Mouse (Mus musculus) embryonic facial prominence, embryonic 15.5 days (tissue): ENCODE measurements around the gene Gm47841. TPM values are rescaled to one million over a fixed set of nuclear protein-coding genes. Genes with fewer than 3 reads are reported as not detected.

Experiments
- ATAC-seq: fragments of 200-750 bp; cut with Nextera tagmentation; 2 replicates; pipeline ENCODE4 v1.8.0; 2017; ENCODE audit warnings: low read depth, moderate TSS enrichment; ENCODE audit not compliant: insufficient number of reproducible peaks, low FRiP score, low TSS enrichment
- H3K27ac ChIP-seq: fragments of 300-500 bp; sonication (generic); replicated peaks from 2 replicates; pipeline ENCODE4 v1.5.1; 2015; ENCODE audit warnings: mild to moderate bottlenecking, inconsistent platforms
- H3K27me3 ChIP-seq: fragments of 300-500 bp; sonication (generic); 2 replicates; pipeline ENCODE4 v1.6.1; 2015; ENCODE audit warnings: inconsistent platforms
- H3K36me3 ChIP-seq: fragments of 300-500 bp; sonication (generic); 2 replicates; pipeline ENCODE4 v1.6.1; 2015; ENCODE audit warnings: mild to moderate bottlenecking, inconsistent platforms
- H3K4me1 ChIP-seq: fragments of 300-500 bp; sonication (generic); 2 replicates; pipeline ENCODE4 v1.6.1; 2015; ENCODE audit warnings: inconsistent platforms
- H3K4me2 ChIP-seq: fragments of 300-500 bp; sonication (generic); replicated peaks from 2 replicates; pipeline ENCODE4 v1.6.1; 2015; ENCODE audit warnings: mild to moderate bottlenecking, inconsistent platforms
- H3K4me3 ChIP-seq: fragments of 300-500 bp; sonication (generic); replicated peaks from 2 replicates; pipeline ENCODE4 v1.5.1; 2015; ENCODE audit warnings: mild to moderate bottlenecking, inconsistent platforms
- H3K9ac ChIP-seq: fragments of 300-500 bp; sonication (generic); 2 replicates; pipeline ENCODE4 v1.6.1; 2015; ENCODE audit warnings: inconsistent platforms
- H3K9me3 ChIP-seq: fragments of 300-500 bp; sonication (generic); replicated peaks from 2 replicates; pipeline ENCODE4 v1.6.1; 2016; ENCODE audit warnings: inconsistent platforms
- WGBS: fragments of 180-500 bp; shearing (Covaris S2); methylation state at CpG from one replicate; pipeline ENCODE4 v1.1.7; 2015; 5-methylcytosine and 5-hydroxymethylcytosine counted together
- polyA plus RNA-seq: library from polyadenylated mRNA; unstranded; fragments of >200 nt; fragmentation: Nextera tagmentation; extraction: Ambion mirVana; gene quantifications from 2 replicates; pipeline ENCODE4 v1.2.1, GENCODE M21; 2015

The Gm47841 gene
- not detected in 2 replicates for polyA plus RNA-seq

DNA sequence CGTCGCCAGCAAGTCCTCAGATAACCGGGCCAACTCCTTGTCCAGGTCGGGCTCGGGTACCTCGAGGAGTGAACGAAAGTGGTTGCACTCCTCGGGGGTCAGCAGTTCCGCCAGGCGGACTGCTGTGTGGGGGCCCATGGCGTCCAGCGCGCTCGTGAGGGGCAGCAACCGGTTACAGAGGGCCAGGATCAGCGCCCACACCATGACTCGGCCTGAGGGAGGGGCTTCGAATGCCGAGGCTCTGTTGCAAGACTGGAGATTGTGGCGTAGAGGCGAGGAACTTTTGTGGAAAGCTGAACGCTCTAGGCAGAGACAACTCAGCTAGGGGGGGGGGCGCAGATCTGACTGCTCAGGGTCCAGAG, at the start of gene Gm47841:
Gene Gm47841 (minus strand): TSS at position 204 of the 362 bp plus-strand sequence.
- Histone ChIP-seq H3K9ac (peak within 1 kb of the TSS; percentile 24), H3K4me3 (peak within 1 kb of the TSS; percentile 52), H3K27me3 (peaks cover 72% of the 10 kb centered on the region), H3K27ac (no peak within 1 kb of the TSS), H3K9me3 (no peaks in the 10 kb centered on the region), H3K36me3 (0 out of 2 replicates have a peak, but pooled peaks cover 4% of the 10 kb centered on the region), H3K4me1 (peaks cover 17% of the 10 kb centered on the region), H3K4me2 (peak within 1 kb of the TSS; percentile 100)
- ATAC-seq, result no peak
- 3% methylated on average over 22 of the region's 23 CpGs for WGBS

DNA sequence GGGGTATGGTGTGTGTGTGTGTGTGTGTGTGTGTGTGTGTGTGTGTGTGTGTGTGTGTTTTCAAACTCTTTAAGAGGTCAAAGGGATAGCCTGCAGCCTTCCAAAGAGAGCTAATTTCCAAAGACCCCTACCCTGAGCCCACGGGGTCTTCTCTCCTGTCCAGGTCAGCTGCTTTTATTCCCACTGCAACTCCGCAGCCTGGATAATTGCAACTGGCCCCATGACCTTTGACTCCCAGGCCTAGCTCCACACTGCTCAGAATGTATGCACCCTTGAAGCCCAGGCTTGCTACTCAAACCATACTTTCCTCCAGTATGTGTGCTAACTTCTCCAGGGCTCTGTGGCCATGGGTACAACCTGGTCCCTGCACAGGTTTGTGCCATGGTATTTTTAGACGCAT, 48.2 kb upstream of the Gm47841 start:
- Histone ChIP-seq H3K9ac (no peak overlapping the region), H3K4me3 (no peak overlapping the region), H3K27me3 (no peaks in the 10 kb centered on the region), H3K36me3 (no peaks in the 10 kb centered on the region), H3K4me1 (peaks cover 26% of the 10 kb centered on the region), H3K4me2 (no peak overlapping the region), H3K27ac (no peak overlapping the region), H3K9me3 (no peaks in the 10 kb centered on the region)
- 44% methylated on average over 3 of the region's 3 CpGs for WGBS
- ATAC-seq, result no peak

DNA sequence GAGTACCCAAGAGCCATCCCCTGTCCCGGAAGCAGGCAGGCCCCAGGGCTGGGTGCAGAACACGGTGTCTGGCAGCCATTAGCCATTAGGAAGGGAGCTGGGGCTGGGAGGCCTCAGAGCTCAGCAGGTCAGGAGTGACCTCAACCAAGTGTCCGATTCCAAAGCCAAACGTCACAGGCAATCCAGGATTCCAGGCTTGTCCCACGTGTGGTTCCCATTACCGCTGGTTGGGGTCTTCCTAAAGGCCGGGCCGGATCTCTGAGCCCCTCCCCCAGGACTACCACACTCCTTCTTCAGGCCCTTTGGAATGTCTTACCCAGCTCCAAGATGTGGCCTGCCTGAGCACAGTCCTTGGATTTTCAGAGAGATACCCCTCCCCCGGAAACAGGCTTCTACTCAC, 47.8 kb upstream of the Gm47841 start:
- Histone ChIP-seq H3K4me2 (no peak overlapping the region), H3K27ac (no peak overlapping the region), H3K9ac (no peak overlapping the region), H3K36me3 (no peaks in the 10 kb centered on the region), H3K27me3 (no peaks in the 10 kb centered on the region), H3K9me3 (no peaks in the 10 kb centered on the region), H3K4me3 (no peak overlapping the region), H3K4me1 (peaks cover 26% of the 10 kb centered on the region)
- no peak for ATAC-seq
- WGBS, result 34% methylated on average over 9 of the region's 9 CpGs

DNA sequence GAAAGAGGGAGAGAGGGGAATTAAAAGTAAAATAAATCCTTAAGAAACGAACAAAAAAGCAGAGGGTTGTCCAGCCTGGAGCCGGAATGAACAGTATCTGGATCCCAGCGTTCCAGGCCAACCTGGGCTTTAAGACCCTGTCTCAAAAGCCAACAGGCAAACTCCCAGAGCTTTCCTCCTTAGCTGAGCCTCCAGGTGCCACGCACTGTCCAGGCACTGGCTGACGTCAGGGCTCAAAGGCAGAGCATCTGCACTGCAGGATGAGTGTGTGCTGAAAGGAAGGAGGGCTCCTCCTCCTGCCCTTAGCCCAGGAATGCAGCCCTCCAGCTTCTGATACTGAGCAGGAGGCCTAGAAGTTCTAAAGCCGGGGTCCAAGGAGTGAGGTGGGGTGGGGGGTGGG, 46.8 kb upstream of the Gm47841 start:
- Histone ChIP-seq H3K36me3 (no peaks in the 10 kb centered on the region), H3K4me2 (no peak overlapping the region), H3K4me1 (peaks cover 26% of the 10 kb centered on the region), H3K9me3 (no peaks in the 10 kb centered on the region), H3K9ac (no peak overlapping the region), H3K4me3 (no peak overlapping the region), H3K27ac (no peak overlapping the region), H3K27me3 (no peaks in the 10 kb centered on the region)
- 37% methylated on average over 6 of the region's 6 CpGs for WGBS
- ATAC-seq, result 0 out of 2 replicates have a peak, but pooled peaks have one; percentile 18

DNA sequence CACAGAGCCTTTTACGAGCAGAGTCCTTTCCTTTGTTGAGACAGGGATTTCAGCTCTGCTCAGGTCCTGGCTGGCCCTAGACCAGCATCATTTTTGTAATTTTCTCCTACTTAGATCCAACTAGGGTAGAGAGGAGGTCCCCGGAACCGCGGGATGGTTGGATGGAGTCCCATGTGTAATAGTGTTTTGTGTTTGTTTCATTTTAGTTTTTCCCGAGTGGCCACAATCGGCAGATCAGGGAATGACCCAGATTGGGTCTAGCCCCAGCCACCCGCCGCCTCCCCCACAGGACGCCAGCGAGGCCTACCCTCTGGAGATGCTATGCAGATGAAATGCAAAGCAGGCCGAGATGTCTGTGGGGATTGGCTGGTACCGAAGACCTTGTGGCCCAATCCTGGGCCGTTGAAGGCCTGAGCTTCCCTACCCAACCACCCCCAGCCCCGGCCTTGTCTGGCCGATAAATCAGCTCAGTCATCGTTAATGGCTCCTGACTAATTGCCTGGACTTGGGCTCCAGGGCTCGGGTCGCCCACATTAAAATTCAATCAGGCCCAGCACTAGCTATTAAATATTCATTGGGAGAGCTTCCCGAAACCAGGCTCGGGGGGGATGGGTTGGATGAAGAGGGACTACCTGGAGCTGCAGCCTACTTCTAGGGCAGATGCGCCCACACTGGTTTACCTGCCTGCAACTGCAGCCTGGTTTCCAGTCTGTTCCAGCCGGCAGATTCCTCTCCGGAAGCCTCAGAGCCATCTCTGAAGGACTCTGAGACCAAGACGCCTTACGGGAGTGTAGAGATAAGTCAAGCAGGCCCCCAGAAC, 45.8 kb upstream of the Gm47841 start:
- peak overlapping the region; percentile 6; the same call in 1 of the 2 replicates for H3K4me2 ChIP-seq
- no peak overlapping the region for H3K27ac ChIP-seq
- no peaks in the 10 kb centered on the region for H3K9me3 ChIP-seq
- no peak for ATAC-seq
- no peaks in the 10 kb centered on the region for H3K36me3 ChIP-seq
- 22% methylated on average over 25 of the region's 25 CpGs for WGBS
- H3K9ac ChIP-seq, result no peak overlapping the region
- H3K4me3 ChIP-seq, result no peak overlapping the region
- H3K4me1 ChIP-seq, result peaks cover 20% of the 10 kb centered on the region
- H3K27me3 ChIP-seq, result no peaks in the 10 kb centered on the region

DNA sequence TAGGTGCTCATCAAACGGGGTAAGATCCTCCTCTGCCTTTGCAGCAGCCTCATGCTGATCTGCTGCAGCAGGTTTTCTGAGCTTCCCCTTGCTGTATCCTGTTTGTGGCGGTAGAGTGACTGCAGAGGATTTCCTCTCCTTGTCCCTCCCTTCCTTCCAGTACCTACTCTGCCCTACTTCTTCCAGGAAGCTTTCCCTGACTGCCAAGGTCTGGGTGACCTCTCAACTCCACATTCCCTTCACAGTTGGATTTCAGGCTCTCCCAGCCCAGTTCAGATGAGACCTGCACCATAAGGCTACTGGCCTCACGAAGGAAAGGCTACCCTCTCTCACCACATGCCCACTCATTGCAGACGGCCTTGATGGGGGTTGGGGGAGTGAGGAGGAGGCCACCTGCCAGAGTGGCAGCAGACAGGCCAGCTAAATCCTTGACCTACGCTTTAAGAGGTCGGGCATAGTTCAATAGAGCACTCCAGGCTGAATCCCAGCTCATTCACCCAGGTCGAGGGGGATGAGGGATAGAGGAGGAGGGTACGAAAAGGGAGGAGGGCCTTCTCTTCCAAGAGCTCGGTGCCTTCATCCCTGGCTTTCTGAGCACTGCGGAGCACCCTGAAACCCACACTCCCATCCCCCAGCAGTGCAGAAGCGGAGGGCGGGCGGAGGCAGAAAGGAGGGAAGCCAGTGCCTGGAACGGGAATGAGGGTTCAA, 45.1 kb upstream of the Gm47841 start:
- Histone ChIP-seq H3K27ac (no peak overlapping the region), H3K36me3 (no peaks in the 10 kb centered on the region), H3K4me2 (no peak overlapping the region), H3K9ac (no peak overlapping the region), H3K9me3 (no peaks in the 10 kb centered on the region), H3K4me1 (peaks cover 14% of the 10 kb centered on the region), H3K27me3 (no peaks in the 10 kb centered on the region), H3K4me3 (no peak overlapping the region)
- WGBS, result 38% methylated on average over 14 of the region's 14 CpGs
- no peak for ATAC-seq

DNA sequence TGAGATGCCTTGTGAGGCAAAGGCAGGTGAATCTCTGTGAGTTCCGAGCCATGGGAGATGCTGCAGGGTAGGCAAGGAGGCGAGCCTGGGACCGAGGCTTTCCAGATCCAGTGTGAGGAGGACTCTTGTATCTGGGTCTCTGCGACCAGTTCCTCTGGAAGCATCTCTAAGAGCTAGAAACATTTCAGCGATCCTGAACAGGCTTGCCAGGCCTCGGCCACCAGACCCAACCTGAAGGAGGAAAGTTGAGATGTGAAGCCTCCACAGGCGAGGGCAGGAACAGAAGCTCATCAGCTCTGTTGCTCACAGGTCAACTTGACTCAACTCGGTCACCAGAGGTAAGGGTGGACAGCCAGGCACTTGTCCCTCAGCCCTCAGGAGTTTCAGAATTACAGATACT, 44.4 kb upstream of the Gm47841 start:
- WGBS, result 92% methylated on average over 8 of the region's 8 CpGs
- Histone ChIP-seq H3K27ac (no peak overlapping the region), H3K36me3 (no peaks in the 10 kb centered on the region), H3K4me2 (no peak overlapping the region), H3K9me3 (no peaks in the 10 kb centered on the region), H3K9ac (no peak overlapping the region), H3K4me1 (peaks cover 14% of the 10 kb centered on the region), H3K27me3 (no peaks in the 10 kb centered on the region), H3K4me3 (no peak overlapping the region)
- no peak for ATAC-seq

DNA sequence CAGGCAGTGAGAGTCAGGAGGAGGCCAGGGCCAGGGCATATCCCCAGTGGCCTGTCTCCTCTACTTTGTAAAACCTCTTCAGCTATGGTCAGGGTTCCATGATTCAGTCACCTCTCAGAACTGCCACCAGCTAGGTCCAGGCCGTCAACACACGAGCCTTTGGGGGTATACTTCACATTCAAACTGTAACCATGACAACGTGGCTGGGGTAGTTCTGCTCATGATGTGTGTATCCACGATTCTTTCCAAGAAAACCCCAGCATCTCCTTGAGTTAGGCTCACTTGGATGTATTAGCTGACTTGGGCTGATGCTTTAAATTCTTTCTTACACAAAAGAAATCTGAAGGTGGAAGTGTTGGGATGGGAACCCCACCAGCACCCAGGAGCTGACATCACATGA, 41.1 kb upstream of the Gm47841 start:
- H3K9ac ChIP-seq, result no peak overlapping the region
- WGBS, result 73% methylated on average over 4 of the region's 4 CpGs
- H3K4me1 ChIP-seq, result peaks cover 11% of the 10 kb centered on the region
- H3K9me3 ChIP-seq, result no peaks in the 10 kb centered on the region
- no peak overlapping the region for H3K4me3 ChIP-seq
- no peak overlapping the region for H3K4me2 ChIP-seq
- no peak for ATAC-seq
- no peaks in the 10 kb centered on the region for H3K36me3 ChIP-seq
- H3K27me3 ChIP-seq, result no peaks in the 10 kb centered on the region
- H3K27ac ChIP-seq, result no peak overlapping the region

DNA sequence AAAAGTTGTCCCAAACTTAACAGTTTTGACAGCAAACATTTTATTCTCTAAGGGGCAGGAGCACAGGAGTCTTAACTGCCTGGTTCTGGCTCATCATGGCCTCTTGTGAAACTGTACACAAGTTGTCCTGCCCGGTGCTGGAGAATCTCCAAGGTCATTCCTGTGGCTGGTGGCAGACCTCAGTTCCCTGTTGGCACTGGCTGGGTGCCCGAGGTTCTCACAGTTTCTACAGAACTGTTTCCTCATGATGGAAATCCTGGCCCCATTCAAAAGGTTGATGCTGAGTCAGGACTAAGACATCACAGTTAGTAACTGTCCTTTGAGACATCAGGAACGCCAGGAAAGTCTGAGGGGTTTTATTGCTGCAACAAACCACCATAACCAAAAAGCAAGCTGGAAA, 39.8 kb upstream of the Gm47841 start:
- H3K9ac ChIP-seq, result no peak overlapping the region
- H3K27ac ChIP-seq, result peak overlapping the region; percentile 44
- no peaks in the 10 kb centered on the region for H3K27me3 ChIP-seq
- peaks cover 6% of the 10 kb centered on the region for H3K4me1 ChIP-seq
- 49% methylated on average over 3 of the region's 3 CpGs for WGBS
- H3K4me2 ChIP-seq, result no peak overlapping the region
- H3K9me3 ChIP-seq, result no peaks in the 10 kb centered on the region
- H3K4me3 ChIP-seq, result no peak overlapping the region
- no peak for ATAC-seq
- no peaks in the 10 kb centered on the region for H3K36me3 ChIP-seq

DNA sequence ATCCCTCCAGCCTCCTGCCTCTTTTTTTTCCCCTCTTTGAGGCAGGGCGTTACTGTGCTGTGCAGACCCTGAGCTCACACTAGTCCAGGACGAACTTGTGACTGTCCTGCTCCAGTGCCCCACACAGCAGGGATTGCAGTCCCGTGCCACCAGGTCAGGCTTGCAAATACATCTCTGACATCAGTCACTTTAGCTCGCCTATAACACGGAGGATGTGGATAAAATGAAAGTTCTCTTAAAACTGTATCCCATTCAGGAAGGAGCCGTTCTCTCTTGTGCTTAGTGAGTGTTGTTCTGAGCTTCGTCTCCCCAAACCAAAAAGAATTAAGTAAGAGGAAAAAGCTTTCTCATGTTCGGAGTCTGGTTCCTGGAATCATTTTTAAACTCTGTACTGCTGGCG, 39.3 kb upstream of the Gm47841 start:
- Histone ChIP-seq H3K4me3 (no peak overlapping the region), H3K27ac (peak overlapping the region; percentile 44), H3K9ac (no peak overlapping the region), H3K27me3 (no peaks in the 10 kb centered on the region), H3K4me1 (peaks cover 11% of the 10 kb centered on the region), H3K9me3 (no peaks in the 10 kb centered on the region), H3K4me2 (no peak overlapping the region), H3K36me3 (no peaks in the 10 kb centered on the region)
- ATAC-seq, result no peak
- 61% methylated on average over 9 of the region's 9 CpGs for WGBS

DNA sequence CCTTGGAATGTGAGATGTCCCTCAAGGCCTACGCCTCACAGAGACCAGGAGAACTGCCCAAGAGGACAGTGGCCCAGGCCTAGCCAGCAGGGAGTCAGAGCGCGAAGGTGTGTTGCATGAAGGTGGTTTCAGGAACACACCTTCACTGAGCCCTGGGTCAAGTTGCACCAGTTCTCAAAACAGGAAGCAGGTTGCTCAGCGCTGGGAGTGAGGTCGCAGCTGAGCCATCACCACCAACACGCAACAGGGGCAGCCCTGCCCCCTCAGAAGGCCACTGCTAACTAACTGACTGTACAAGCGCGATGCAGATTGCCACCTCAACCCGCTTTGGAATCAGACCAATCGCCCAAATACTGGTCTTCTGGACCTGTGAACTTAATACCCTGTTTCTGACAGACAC, 37.3 kb upstream of the Gm47841 start:
- WGBS, result 69% methylated on average over 10 of the region's 10 CpGs
- Histone ChIP-seq H3K9me3 (no peaks in the 10 kb centered on the region), H3K27me3 (no peaks in the 10 kb centered on the region), H3K9ac (no peak overlapping the region), H3K4me3 (no peak overlapping the region), H3K27ac (no peak overlapping the region), H3K4me1 (peaks cover 29% of the 10 kb centered on the region), H3K36me3 (no peaks in the 10 kb centered on the region), H3K4me2 (no peak overlapping the region)
- ATAC-seq, result no peak
